11 mouse cellular contexts compared by ENCODE assay signal in the genomic region with DNA sequence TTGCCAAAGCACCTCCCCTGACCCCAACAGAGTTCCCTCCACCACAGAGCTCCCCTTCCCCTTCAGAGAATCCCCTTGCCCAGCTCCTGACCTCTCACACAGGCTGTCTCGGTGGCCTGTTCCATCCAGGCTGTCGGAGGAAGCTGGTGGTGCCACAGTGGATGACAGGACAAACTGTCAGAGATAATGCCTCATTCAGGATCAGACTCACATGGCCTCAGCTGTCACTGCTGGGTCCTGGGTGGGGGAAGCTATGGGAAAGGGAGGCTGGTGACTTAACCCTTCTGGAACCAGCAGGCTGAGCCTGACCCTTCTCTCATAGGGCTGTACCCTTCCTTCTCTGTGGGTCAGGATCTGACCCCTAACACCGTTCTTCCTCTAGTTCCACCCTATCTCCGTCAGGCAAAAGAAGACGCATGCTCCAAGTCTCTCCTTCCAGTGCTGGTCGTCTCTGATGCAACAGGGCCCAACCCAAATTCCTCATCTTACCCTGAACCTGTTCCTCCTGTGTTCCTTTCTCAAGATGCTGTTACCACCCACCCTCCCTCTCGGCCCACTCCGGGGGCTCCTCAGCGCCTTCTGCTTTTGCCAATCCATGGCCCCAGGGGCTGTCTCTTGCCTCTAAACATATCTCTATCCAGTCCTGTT. TPM values are rescaled to one million over a fixed set of nuclear protein-coding genes. Genes with fewer than 3 reads are reported as not detected.
DNase-seq lines count a peak whose midpoint lies in the region; ATAC-seq and TF ChIP-seq lines count a peak whose summit lies in the region.
"Had no signal": no experiment of that assay in that cellular context is flagged by ENCODE, and none has a peak within 500 bp of the region (broad histone marks: within the 10 kb centered on the region; RNA-seq: fewer than 3 reads in every experiment).

No protein-coding gene starts in this region.

- H3K4me1 ChIP-seq in embryonic facial prominence, embryonic 13.5 days, result peaks cover 27% of the 10 kb centered on the region
- peaks cover 7% of the 10 kb centered on the region; the same call in 1 of the 2 replicates for H3K4me1 ChIP-seq in liver, embryonic 15.5 days (replicated peaks)

- 0 out of 2 replicates have a peak overlapping the region, but pooled peaks have one; percentile 41 for H3K9ac ChIP-seq in embryonic facial prominence, embryonic 13.5 days
- no peak overlapping the region for H3K9ac ChIP-seq in liver, embryonic 15.5 days

- DNase-seq in gastrocnemius, adult 2 months, result no peak
- DNase-seq in gastrocnemius, adult 18-20 months (ENCODE audit: low spot score), result no peak
- peak in 1 of 2 experiments; percentile 15 for DNase-seq in left cerebral cortex, adult 2 months (ENCODE audit: extremely low spot score in 1 of 2, low spot score in 2 of 2)
- no peak for DNase-seq in left cerebral cortex, postnatal 25 days (ENCODE audit: low spot score in 2 of 2)
- no peak for DNase-seq in thymus, postnatal 0 days (ENCODE audit: low spot score)
- DNase-seq in urinary bladder, postnatal 25 days (ENCODE audit: low spot score), result no peak

- no peak overlapping the region for H3K27ac ChIP-seq in gastrocnemius, adult 2 months
- peak overlapping the region; percentile 59 for H3K27ac ChIP-seq in left cerebral cortex, adult 2 months
- peak overlapping the region; percentile 60; the same call in 1 of the 2 replicates for H3K27ac ChIP-seq in embryonic facial prominence, embryonic 13.5 days
- no peak overlapping the region for H3K27ac ChIP-seq in liver, embryonic 15.5 days (replicated peaks)
- H3K27ac ChIP-seq: macrophage had no signal

- no peaks in the 10 kb centered on the region for H3K9me3 ChIP-seq in embryonic facial prominence, embryonic 13.5 days
- H3K9me3 ChIP-seq in liver, embryonic 15.5 days (replicated peaks), result 0 out of 2 replicates have a peak, but pooled peaks cover 2% of the 10 kb centered on the region

- peak overlapping the region; percentile 62 for H3K4me2 ChIP-seq in embryonic facial prominence, embryonic 13.5 days
- H3K4me2 ChIP-seq in liver, embryonic 15.5 days, result peak overlapping the region; percentile 60

- H3K4me3 ChIP-seq in gastrocnemius, adult 2 months, result peak overlapping the region; percentile 70
- H3K4me3 ChIP-seq in left cerebral cortex, adult 2 months, result peak overlapping the region; percentile 32
- peak overlapping the region; percentile 35 for H3K4me3 ChIP-seq in embryonic facial prominence, embryonic 13.5 days
- H3K4me3 ChIP-seq in liver, embryonic 15.5 days (replicated peaks), result no peak overlapping the region

- peaks cover 13% of the 10 kb centered on the region for H3K27me3 ChIP-seq in embryonic facial prominence, embryonic 13.5 days
- no peaks in the 10 kb centered on the region for H3K27me3 ChIP-seq in liver, embryonic 15.5 days

- no peaks in the 10 kb centered on the region for H3K36me3 ChIP-seq in embryonic facial prominence, embryonic 13.5 days
- H3K36me3 ChIP-seq in liver, embryonic 15.5 days (replicated peaks), result no peaks in the 10 kb centered on the region

- no peak for TF ChIP-seq CTCF in gastrocnemius, adult 2 months (IDR thresholded peaks at IDR 0.05)
- TF ChIP-seq CTCF in left cerebral cortex, adult 2 months (IDR thresholded peaks at IDR 0.05), result no peak

- no peak for ATAC-seq in embryonic facial prominence, embryonic 13.5 days (ENCODE audit: insufficient number of reproducible peaks, insufficient read depth, low FRiP score, low TSS enrichment, low read depth)
- ATAC-seq in liver, embryonic 15.5 days (ENCODE audit: insufficient read depth), result no peak

- WGBS in embryonic facial prominence, embryonic 13.5 days, result 40% methylated on average over 9 of the region's 9 CpGs
- WGBS in liver, embryonic 15.5 days (ENCODE audit: insufficient replicate concordance), result 43% methylated on average over 9 of the region's 9 CpGs

- intact Hi-C loops in gastrocnemius, adult 2 months (cut with DNase I), result no loop called here
- intact Hi-C loops in left cerebral cortex, adult 2 months (cut with DNase I), result loop anchor here (5.0 kb wide), 1 partner anchor 95 kb away; no protein-coding TSS in a partner anchor
- intact Hi-C loops in left cerebral cortex, postnatal 25 days (cut with DNase I), result loop anchor here (5.0 kb wide), 1 partner anchor 85 kb away; the partner anchor contains the start of gene Mpl

RNA-seq across cellular contexts. Expression of gene Tmem125, which starts 1.2 kb away (rescaled TPM):
- total RNA-seq in gastrocnemius, adult 2 months (2021), result not detected
- total RNA-seq in gastrocnemius, adult 18-20 months (2021), result not detected
- total RNA-seq in left cerebral cortex, adult 2 months (2021), result 1 to 10 TPM; 5.0 to 7.1 TPM
- 1 to 10 TPM; 7.3 to 9.9 TPM for total RNA-seq in left cerebral cortex, postnatal 25 days (2021)
- 2.8 and 3.2 TPM in 2 replicates for polyA plus RNA-seq in embryonic facial prominence, embryonic 13.5 days (2015; fragmentation: Nextera tagmentation; extraction: Ambion mirVana)
- polyA plus RNA-seq in liver, embryonic 15.5 days (2015; fragmentation: Nextera tagmentation; extraction: Ambion mirVana), result 1.9 and 2.0 TPM in 2 replicates
- polyA plus RNA-seq in thymus, postnatal 0 days (2015; fragmentation: Nextera tagmentation; extraction: Ambion mirVana), result 0.60 and 1.1 TPM in 2 replicates
- total RNA-seq: adrenal gland, postnatal 36 days had no signal
- polyA plus RNA-seq: C2C12, macrophage had no signal

RNA-seq across cellular contexts. Expression of gene 2610528J11Rik, which starts 15.8 kb away (rescaled TPM):
- not detected for total RNA-seq in gastrocnemius, adult 2 months (2021)
- not detected for total RNA-seq in gastrocnemius, adult 18-20 months (2021)
- total RNA-seq in left cerebral cortex, adult 2 months (2021), result not detected
- not detected for total RNA-seq in left cerebral cortex, postnatal 25 days (2021)
- 4.1 and 5.0 TPM in 2 replicates for polyA plus RNA-seq in embryonic facial prominence, embryonic 13.5 days (2015; fragmentation: Nextera tagmentation; extraction: Ambion mirVana)
- 6.4 and 6.8 TPM in 2 replicates for polyA plus RNA-seq in liver, embryonic 15.5 days (2015; fragmentation: Nextera tagmentation; extraction: Ambion mirVana)
- 3.0 TPM in 2 replicates for polyA plus RNA-seq in thymus, postnatal 0 days (2015; fragmentation: Nextera tagmentation; extraction: Ambion mirVana)
- total RNA-seq: adrenal gland, postnatal 36 days had no signal
- polyA plus RNA-seq: C2C12, macrophage had no signal

RNA-seq across cellular contexts. Expression of gene Tie1, which starts 52.8 kb away (rescaled TPM):
- 10 to 100 TPM; 12.6 to 18.5 TPM for total RNA-seq in gastrocnemius, adult 2 months (2021)
- total RNA-seq in gastrocnemius, adult 18-20 months (2021), result 10 to 100 TPM; 11.0 to 14.3 TPM
- total RNA-seq in left cerebral cortex, adult 2 months (2021), result 1 to 10 TPM; 8.2 to 8.5 TPM
- 1 to 10 TPM; 8.2 to 9.5 TPM for total RNA-seq in left cerebral cortex, postnatal 25 days (2021)
- 19.4 and 19.6 TPM in 2 replicates for polyA plus RNA-seq in embryonic facial prominence, embryonic 13.5 days (2015; fragmentation: Nextera tagmentation; extraction: Ambion mirVana)
- 6.2 and 8.2 TPM in 2 replicates for polyA plus RNA-seq in liver, embryonic 15.5 days (2015; fragmentation: Nextera tagmentation; extraction: Ambion mirVana)
- polyA plus RNA-seq in thymus, postnatal 0 days (2015; fragmentation: Nextera tagmentation; extraction: Ambion mirVana), result 6.2 and 8.2 TPM in 2 replicates
- polyA plus RNA-seq: C2C12, macrophage had no signal

Comparison
In these comparisons a context has a peak if more than half of its experiments do, and no peak if none do; other contexts are left out.
1. H3K27ac ChIP-seq: peak in left cerebral cortex, adult 2 months (single experiment) and embryonic facial prominence, embryonic 13.5 days (single experiment); none in gastrocnemius, adult 2 months (single experiment) and liver, embryonic 15.5 days (single experiment).
2. RNA of gene Tmem125, which starts 1.2 kb away (total RNA-seq): 7.3 to 9.9 TPM in left cerebral cortex, postnatal 25 days and 5.0 to 7.1 TPM in left cerebral cortex, adult 2 months; not detected in gastrocnemius, adult 2 months and not detected in gastrocnemius, adult 18-20 months; every median in the first group is over 4 times any median in the second.